Comparison of ENCODE assay signal across 17 mouse cellular contexts in the genomic region with DNA sequence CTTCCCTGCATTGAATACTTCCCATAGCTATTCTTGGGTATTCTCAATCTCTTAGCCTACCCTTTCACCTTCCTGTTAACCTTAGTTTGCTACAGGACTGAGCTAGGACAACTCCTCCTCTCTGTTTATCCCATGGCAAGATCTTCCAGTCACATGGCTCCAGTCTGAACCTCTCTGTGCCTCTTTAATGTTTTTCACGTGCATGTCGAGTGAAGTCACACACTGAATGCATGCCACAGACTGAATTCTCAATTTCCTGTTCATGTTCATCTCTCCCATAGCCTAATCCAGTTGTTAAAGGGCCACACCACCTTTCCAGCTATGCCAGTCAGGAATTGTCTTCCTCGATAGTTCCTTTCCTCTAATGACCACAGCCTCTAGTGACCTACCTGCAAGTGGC.
"Had no signal": no experiment of that assay in that cellular context is flagged by ENCODE, and none has a peak within 500 bp of the region (broad histone marks: within the 10 kb centered on the region; RNA-seq: fewer than 3 reads in every experiment).

No protein-coding gene starts in this region.

- H3K9me3 ChIP-seq: neural tube, embryonic 12.5 days; neural tube, embryonic 13.5 days; neural tube, embryonic 15.5 days; stomach, embryonic 15.5 days had no signal

- H3K9ac ChIP-seq: neural tube, embryonic 12.5 days; neural tube, embryonic 13.5 days; neural tube, embryonic 15.5 days; stomach, embryonic 15.5 days had no signal

- H3K4me1 ChIP-seq: stomach, embryonic 15.5 days had no signal

- H3K27me3 ChIP-seq: neural tube, embryonic 12.5 days; neural tube, embryonic 15.5 days; stomach, embryonic 15.5 days had no signal

- H3K36me3 ChIP-seq: neural tube, embryonic 12.5 days; neural tube, embryonic 13.5 days; neural tube, embryonic 15.5 days; stomach, embryonic 15.5 days had no signal

- DNase-seq: retina, postnatal 1 day; right cerebral cortex, adult 18-20 months; right cerebral cortex, postnatal 14 days; right cerebral cortex, postnatal 25 days; right cerebral cortex, postnatal 4 days; spleen, adult 18-20 months; thymus, adult 18-20 months; thymus, adult 2 months; thymus, postnatal 14 days; thymus, postnatal 25 days; thymus, postnatal 36 days; thymus, postnatal 4 days had no signal

- H3K27ac ChIP-seq: neural tube, embryonic 12.5 days; neural tube, embryonic 13.5 days; neural tube, embryonic 15.5 days; stomach, embryonic 15.5 days; stomach, postnatal 0 days had no signal

- H3K4me2 ChIP-seq: neural tube, embryonic 12.5 days; neural tube, embryonic 13.5 days; neural tube, embryonic 15.5 days; stomach, embryonic 15.5 days had no signal

- H3K4me3 ChIP-seq: neural tube, embryonic 12.5 days; neural tube, embryonic 13.5 days; neural tube, embryonic 15.5 days; stomach, embryonic 15.5 days had no signal
